Mouse (Mus musculus): Measurements from ENCODE around the gene Cyp2b23.

Gene Cyp2b23

GRCm38 (mm10) chr7:26686337-26686736 lies at the start of gene Cyp2b23:
TSS of gene Cyp2b23 (minus strand) at chr7:26686437.
- WGBS, result 73% methylated on average over 4 of the region's 4 CpGs

- 92% methylated on average over 11 of the region's 11 CpGs for WGBS
Observed at GRCm38 (mm10) chr7:26711061-26711460, 24.8 kb upstream of the Cyp2b23 start.

GRCm38 (mm10) chr7:26707061-26707460 lies 20.8 kb upstream of the Cyp2b23 start:
- 51% methylated on average over 11 of the region's 11 CpGs for WGBS

- WGBS, result 46% methylated on average over 6 of the region's 6 CpGs
Observed at GRCm38 (mm10) chr7:26706191-26706590, 20.0 kb upstream of the Cyp2b23 start.

- 66% methylated on average over 4 of the region's 4 CpGs for WGBS
Observed at GRCm38 (mm10) chr7:26700151-26700550, 13.9 kb upstream of the Cyp2b23 start.

- 79% methylated on average over 2 of the region's 2 CpGs for WGBS
Observed at GRCm38 (mm10) chr7:26685713-26686112, 524 bp downstream of the Cyp2b23 start.

GRCm38 (mm10) chr7:26667466-26667865 lies 18.8 kb downstream of the Cyp2b23 start:
- WGBS, result 28% methylated on average over 2 of the region's 2 CpGs

- WGBS, result 79% methylated on average over 5 of the region's 5 CpGs
Observed at GRCm38 (mm10) chr7:26666011-26666410, 20.2 kb downstream of the Cyp2b23 start.

- 81% methylated on average over 1 of the region's 1 CpGs for WGBS
Observed at GRCm38 (mm10) chr7:26618364-26618763, 67.9 kb downstream of the Cyp2b23 start, which contains the start of gene Vmn1r185. TSS of gene Vmn1r185 (minus strand) at chr7:26618464.

Data from cerebral cortex, adult 2 months (tissue).